Mouse (Mus musculus): ENCODE results near the gene Snapin. TPM values are rescaled to one million over a fixed set of nuclear protein-coding genes. Genes with fewer than 3 reads are reported as not detected.

Snapin gene
- total RNA-seq, 2 experiments from 2014 or later = 48.8 to 50.9 TPM

DNA sequence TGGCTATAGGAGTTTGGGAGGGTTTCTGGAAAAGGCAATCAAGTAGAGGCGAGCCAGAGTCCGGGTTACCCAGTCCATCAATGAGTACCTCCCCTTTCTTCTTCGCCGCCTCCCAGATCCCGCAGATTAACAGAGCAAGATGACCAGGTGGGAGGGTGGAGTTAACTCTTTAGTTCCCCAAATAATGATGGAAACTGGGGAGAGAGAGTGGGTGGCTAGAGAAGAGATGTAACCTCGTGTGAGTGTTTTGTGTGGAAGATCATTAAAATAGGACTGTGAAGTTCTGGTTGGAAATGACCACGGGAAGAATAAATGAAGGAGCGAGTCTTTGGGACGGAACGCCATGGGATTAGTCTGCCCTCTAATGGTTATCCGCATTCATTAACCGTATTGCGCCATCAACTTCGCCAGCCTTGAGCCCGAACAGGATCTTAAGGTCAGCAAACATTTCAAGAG, 24.5 kb downstream of the Snapin start:
- H3K4me3 ChIP-seq = peak overlapping the region; percentile 52
- no peak overlapping the region for H3K27ac ChIP-seq
- intact Hi-C loops (cut with DNase I) = loop anchor here (1.0 kb wide), 1 partner anchor 54 kb away; no protein-coding TSS in a partner anchor
- TF ChIP-seq CTCF (IDR thresholded peaks at IDR 0.05) = peak; percentile 80
- DNase-seq (ENCODE audit: extremely low spot score in 1 of 2, low spot score in 2 of 2) = peak in 1 of 2 experiments; percentile 37

DNA sequence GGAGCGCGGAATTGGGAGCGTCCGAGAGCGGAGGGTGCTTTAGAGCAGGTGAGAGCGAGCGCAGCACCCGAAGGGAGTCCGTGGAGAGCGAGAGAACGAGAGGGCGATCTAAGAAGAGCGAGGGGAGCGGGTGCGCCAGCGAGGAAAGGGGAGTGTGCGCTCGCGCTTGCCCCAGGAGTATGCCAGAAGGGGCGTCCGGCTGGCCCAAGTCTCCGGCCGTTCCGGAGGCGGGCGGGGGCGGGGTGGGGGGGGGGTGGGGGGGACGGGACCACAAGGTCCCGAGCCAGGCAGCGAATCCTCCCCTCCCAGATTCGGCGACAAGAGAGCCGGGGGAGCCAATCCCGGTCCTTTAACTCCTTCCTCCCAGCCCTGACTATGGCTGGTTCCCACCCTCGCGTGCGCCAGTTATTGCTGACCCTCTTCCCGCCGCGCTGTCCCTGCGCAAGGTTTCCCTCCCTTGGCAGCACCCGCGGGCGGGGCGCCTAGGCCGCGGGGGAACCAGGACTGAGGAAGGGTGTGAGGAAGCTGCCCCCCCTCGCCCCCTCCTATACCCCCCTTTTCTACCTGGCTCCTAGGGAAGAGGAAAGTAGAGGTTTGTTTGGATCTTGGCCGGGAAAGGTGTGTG, 25.0 kb downstream of the Snapin start, which contains the start of gene Npr1:
Gene Npr1, minus strand, starts transcription at position 181 of the 625 bp plus-strand sequence.
- H3K4me3 ChIP-seq = peak within 1 kb of the TSS; percentile 52
- no peak within 1 kb of the TSS for H3K27ac ChIP-seq
- intact Hi-C loops (cut with DNase I) = loop anchor here (1.0 kb wide), 1 partner anchor 53 kb away; no protein-coding TSS in a partner anchor
- TF ChIP-seq CTCF (IDR thresholded peaks at IDR 0.05) = no peak
- DNase-seq (ENCODE audit: extremely low spot score in 1 of 2, low spot score in 2 of 2) = no peak

DNA sequence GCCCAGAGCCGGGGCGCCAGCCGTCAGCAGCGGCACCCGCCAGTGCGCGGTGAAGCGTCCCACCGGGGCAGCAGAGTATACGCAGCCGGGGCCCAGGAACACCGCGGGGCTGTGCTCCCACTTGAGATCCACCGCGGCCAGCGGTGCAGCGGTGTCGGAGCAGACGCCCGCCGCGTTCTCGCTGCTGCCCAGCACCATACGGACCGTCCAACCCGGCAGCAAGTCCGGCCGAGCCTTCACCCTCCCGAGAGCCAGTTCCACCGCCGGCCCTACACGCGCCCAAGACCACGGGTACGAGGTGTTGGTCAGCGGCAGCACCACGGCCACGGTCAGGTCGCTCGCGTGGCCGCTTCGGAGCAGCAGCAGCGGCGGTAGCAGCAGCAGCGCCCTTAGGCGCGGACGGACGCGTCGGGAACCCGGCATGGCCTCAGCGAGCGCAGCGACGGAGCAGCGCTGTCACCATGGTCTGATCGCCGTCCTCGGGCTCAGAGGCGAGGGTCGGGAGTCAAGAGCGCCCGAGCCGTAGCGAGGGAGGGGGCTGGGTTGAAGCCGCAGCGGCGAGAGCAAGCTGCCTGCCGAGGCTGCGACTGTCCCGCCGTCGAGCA, 25.6 kb downstream of the Snapin start:
- H3K27ac ChIP-seq = no peak overlapping the region
- peak overlapping the region; percentile 52 for H3K4me3 ChIP-seq
- intact Hi-C loops (cut with DNase I) = no loop called here
- no peak for TF ChIP-seq CTCF (IDR thresholded peaks at IDR 0.05)
- DNase-seq (ENCODE audit: extremely low spot score in 1 of 2, low spot score in 2 of 2) = no peak

DNA sequence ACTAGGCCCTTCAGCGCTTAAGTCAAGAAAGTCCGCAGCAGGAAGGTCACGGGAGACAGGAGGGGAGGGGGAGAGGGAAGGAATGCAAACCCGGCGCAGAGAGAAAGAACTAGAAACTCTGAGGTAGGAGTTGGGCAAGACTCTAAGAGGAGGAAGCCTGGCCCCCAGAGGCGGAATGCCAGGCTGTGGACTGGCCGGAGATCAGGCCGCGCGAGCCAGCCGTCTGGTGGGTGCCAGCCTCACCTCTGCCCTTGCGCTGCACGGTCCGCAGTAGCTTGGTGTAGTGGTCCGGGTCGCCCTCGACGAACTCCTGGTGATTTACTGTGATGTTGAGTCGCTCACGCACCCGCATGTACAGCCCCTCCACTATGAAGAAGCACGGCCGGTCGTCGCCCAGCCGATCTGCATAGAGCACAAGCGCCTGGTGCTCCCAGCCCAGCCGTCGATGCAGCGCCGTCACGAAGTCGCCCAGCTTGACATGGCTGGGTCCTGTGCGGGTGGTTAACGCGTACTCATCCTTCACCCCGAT, 26.2 kb downstream of the Snapin start:
- H3K27ac ChIP-seq = no peak overlapping the region
- intact Hi-C loops (cut with DNase I) = no loop called here
- no peak for TF ChIP-seq CTCF (IDR thresholded peaks at IDR 0.05)
- no peak for DNase-seq (ENCODE audit: extremely low spot score in 1 of 2, low spot score in 2 of 2)
- peak overlapping the region; percentile 52 for H3K4me3 ChIP-seq

DNA sequence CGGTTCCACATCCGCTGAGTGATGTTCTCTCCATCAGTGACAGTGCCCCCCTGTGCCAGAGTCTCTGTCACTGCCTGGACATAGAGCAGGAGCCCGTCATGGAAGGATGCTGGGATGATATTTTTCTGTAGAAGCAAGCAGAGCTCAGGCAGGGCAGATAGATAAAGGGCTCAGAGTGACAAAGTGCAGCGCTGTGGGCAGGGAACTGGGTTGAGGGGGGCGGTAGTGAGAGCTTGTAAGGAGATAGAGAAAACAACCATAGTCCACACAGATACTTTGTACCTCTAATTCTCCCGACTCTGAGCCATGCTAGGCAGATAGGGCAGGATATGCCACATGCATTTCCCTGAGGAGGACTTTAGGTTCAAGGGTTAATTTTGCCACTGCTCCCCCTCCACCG, 28.3 kb downstream of the Snapin start:
- Histone ChIP-seq H3K4me3 (no peak overlapping the region), H3K27ac (no peak overlapping the region)
- intact Hi-C loops (cut with DNase I) = no loop called here
- TF ChIP-seq CTCF (IDR thresholded peaks at IDR 0.05) = no peak; the same call in none of the 2 replicates
- DNase-seq (ENCODE audit: extremely low spot score in 1 of 2, low spot score in 2 of 2) = no peak

DNA sequence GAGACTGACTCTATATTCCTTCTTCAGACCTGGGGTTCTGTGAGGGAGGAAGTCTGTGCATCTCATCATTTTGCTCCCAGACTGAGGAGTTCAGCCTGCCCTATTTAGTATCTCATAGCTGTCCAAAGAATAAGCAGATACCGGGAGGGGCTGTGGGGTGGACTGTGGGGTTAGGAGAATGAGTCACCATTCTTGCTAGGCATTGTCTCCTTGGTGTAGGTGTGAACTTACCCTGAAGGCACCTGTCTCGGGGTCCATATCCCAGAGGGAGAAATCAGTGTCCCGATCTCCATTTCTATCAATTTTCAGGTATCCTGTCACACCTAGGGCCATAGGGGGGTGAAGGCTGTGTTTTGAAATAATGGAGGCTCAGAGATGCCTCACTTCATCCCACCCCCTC, 28.9 kb downstream of the Snapin start:
- TF ChIP-seq CTCF (IDR thresholded peaks at IDR 0.05) = no peak
- intact Hi-C loops (cut with DNase I) = no loop called here
- Histone ChIP-seq H3K4me3 (no peak overlapping the region), H3K27ac (no peak overlapping the region)
- DNase-seq (ENCODE audit: extremely low spot score in 1 of 2, low spot score in 2 of 2) = no peak

DNA sequence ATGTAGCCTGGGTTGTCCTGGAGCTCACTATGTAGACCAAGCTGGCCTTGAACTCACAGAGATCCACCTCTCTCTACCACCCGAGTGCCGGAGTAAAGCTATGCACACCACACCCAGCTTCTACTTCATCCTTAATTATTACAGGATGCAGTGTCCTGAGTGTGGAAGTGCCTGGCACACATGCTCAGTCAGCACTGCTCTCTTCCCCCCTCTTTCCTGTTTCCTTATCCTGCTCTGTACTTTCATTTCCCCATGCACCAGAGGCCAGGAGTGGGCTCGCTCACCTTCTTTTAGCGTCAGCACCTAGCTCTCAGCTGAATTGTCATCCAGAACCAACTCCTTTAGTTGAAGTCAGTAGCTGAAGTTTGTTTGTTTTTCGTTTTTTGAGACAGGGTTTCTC, 30.5 kb downstream of the Snapin start:
- no peak for TF ChIP-seq CTCF (IDR thresholded peaks at IDR 0.05)
- Histone ChIP-seq H3K27ac (no peak overlapping the region), H3K4me3 (no peak overlapping the region)
- no peak for DNase-seq (ENCODE audit: extremely low spot score in 1 of 2, low spot score in 2 of 2)
- intact Hi-C loops (cut with DNase I) = no loop called here

DNA sequence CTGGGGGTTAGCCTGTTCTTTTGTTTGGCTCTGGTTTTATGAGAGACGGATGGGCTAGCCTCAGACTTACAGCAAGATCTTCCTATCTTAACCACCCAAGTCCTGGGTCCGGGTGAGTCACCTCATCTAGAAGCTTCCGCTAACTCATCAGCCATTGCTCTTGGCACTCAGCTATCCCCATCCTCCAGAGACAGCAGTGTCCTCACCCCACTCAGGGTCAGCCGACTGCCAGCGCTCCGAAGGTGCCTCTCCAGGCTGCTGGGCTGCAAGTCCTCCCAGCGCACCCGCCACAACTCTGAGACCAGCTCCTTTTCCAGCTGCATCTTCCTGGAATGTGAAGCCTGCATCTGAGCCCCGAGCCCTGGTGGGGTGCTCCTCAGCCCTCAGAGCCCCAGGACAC, 31.1 kb downstream of the Snapin start:
- no peak overlapping the region for H3K27ac ChIP-seq
- intact Hi-C loops (cut with DNase I) = no loop called here
- no peak for TF ChIP-seq CTCF (IDR thresholded peaks at IDR 0.05)
- no peak overlapping the region for H3K4me3 ChIP-seq
- DNase-seq (ENCODE audit: extremely low spot score in 1 of 2, low spot score in 2 of 2) = no peak

DNA sequence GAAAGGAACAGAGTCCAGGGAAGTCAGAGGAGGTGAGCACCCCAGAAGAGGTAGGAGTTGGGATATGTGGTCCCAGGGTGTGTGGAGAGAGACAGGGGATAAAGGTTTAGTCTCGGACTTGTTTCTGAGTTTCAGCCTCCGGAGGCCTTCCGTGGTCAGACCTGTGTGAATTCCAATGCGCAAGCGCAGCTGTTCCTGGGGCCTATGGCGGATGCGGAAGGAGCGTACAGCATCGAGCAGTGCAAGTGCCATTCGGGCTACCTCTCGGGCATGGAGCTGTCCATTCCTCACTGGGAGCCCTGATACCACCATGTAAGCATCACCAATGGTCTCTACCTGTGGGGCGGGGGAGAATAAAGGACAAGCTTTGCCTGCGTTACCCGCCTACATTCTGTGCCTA, 35.9 kb downstream of the Snapin start:
- TF ChIP-seq CTCF (IDR thresholded peaks at IDR 0.05) = no peak
- Histone ChIP-seq H3K27ac (no peak overlapping the region), H3K4me3 (no peak overlapping the region)
- no peak for DNase-seq (ENCODE audit: extremely low spot score in 1 of 2, low spot score in 2 of 2)
- intact Hi-C loops (cut with DNase I) = no loop called here

DNA sequence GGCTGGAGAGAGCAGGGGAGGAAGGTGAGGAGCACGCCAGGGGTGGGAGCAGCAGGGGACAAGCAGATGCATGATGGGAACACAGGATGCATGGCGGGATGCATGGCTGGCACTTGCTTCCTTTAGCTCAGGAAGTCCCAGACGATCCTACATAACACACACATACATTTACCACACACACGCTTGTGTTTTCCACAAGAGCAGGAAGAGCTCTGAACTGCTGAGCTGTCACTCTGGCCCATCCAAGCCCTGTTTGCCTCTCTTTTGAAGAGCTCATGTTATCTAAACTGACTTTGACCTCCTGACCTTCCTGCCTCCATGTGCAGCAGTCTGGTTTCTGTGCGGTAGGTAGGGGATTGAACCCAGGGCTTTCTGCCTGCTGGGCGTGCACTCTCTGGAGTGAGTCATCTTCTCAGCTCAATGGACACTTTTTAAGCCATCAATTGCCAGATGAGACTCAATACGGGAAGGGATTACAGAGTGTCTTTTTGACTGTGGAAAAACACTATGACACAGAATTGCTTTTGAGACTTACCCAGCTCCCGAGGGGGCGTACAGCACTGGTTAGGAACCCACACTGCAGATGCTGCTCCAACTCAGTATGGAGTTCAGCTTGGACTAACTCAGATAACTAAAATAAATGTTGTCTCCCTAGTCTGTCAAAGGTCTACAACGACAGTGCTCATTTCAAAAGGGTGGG, 39.3 kb downstream of the Snapin start:
- TF ChIP-seq CTCF (IDR thresholded peaks at IDR 0.05) = no peak
- intact Hi-C loops (cut with DNase I) = no loop called here
- peak in 1 of 2 experiments; percentile 36 for DNase-seq (ENCODE audit: extremely low spot score in 1 of 2, low spot score in 2 of 2)
- no peak overlapping the region for H3K4me3 ChIP-seq
- peak overlapping the region; percentile 61; the same call in 1 of the 2 replicates for H3K27ac ChIP-seq

DNA sequence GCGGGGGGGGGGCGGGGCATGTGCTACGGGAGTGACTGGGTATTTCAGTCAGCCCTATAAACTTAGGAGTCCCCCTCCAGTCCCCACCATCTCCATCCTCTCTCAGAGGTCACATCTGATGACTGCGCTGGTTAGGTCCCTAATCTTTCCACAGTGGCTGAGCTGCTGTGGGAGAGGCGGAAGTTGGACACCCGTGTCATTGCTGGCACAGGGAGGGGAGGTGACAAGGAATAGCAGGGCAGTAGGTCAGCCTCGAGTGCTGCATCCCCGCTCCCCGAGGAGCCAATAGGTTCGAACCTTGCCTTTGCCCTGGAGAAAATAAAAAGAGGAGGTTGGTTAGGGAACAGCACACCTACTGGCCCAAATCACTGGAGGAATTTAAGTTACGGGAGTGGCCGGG, 40.0 kb downstream of the Snapin start:
- no peak for DNase-seq (ENCODE audit: extremely low spot score in 1 of 2, low spot score in 2 of 2)
- TF ChIP-seq CTCF (IDR thresholded peaks at IDR 0.05) = no peak
- Histone ChIP-seq H3K27ac (peak overlapping the region; percentile 61; the same call in 1 of the 2 replicates), H3K4me3 (no peak overlapping the region)
- intact Hi-C loops (cut with DNase I) = no loop called here

DNA sequence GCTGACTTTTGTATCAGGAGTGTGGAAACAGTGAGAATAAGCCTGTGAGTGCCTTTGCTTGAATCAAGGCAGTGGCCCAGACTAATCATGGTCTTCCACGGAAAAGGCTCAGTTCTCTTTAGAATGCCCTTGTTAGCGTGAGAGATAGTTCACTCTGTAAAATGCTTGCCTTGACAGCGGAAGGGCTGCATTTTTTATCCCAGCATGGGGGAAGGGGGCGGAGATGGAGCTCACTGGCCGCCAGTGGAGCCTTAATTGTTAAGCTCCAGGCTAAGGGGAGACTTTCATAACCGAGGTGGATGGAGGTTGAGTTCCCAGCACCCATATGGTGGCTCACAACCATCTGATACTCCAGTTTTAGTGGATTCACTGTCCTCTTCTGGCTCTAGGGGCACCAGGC, 42.2 kb downstream of the Snapin start:
- TF ChIP-seq CTCF (IDR thresholded peaks at IDR 0.05) = no peak
- DNase-seq (ENCODE audit: extremely low spot score in 1 of 2, low spot score in 2 of 2) = no peak
- intact Hi-C loops (cut with DNase I) = no loop called here
- Histone ChIP-seq H3K27ac (no peak overlapping the region), H3K4me3 (no peak overlapping the region)

Data from left cerebral cortex, adult 2 months (tissue).